Mouse (Mus musculus): ENCODE measurements around the gene Arpc3.

Arpc3 gene

DNA sequence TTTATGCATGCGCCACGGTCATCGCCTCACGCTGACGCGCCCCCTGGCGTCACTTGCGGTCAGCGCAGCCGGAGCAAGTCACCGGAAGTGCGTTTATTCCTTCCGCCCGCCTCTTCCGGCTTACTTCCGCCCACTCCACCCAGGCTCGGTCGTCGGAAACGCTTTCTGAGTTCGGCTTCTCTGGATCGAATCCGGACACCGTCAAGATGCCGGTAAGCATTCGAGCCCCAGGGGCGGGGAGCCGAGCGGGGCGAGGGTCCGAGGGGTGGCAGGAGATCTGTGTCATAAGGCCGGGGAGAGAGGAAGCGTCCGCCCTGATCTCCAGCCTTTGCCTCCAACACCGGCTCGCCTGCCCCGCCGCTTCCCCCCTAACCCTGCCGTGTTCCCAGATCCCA lies at the start of gene Arpc3:
Arpc3 (plus strand) TSS at position 93 of the 395 bp plus-strand sequence.
- DNase-seq = peak; percentile 91

DNA sequence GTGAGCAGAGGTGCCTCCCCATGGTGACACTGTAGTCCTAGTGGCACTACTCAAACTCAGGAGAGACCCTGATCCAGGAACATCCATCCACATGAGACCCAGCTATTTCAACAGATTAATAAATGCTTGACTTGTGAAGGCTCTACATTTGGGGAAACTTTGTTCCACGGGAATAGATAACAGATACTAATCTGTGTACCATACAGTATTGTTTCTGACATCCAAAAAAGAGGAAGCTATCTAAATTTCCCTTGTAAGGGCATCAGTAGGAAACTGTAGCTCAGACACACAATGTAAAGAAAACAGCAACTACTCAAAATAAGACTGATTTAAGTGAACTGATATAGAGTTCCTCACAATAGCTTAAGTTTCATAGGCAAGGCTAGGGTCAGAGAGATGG lies 48.8 kb upstream of the Arpc3 start:
- no peak for DNase-seq

DNA sequence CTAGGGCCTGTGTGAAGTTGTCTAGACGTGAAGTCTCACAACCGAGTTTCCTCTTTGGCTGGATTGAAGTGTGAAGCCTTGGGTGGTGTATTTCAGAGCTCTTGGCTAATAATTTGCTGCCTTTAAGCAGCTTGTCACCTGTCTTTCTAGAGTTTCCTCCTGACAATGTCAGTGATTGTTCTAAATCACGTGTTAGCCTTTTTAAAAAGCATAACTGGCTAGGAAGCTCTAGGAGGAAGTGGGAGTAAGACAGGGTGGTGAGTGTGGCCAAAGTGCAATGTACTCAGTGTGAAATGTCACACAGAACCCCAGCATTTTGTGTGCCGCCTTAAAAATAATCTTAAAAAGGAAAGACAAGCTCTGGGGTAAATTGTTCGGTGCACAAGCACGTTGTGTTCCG lies 47.9 kb upstream of the Arpc3 start:
- DNase-seq = peak; percentile 19

DNA sequence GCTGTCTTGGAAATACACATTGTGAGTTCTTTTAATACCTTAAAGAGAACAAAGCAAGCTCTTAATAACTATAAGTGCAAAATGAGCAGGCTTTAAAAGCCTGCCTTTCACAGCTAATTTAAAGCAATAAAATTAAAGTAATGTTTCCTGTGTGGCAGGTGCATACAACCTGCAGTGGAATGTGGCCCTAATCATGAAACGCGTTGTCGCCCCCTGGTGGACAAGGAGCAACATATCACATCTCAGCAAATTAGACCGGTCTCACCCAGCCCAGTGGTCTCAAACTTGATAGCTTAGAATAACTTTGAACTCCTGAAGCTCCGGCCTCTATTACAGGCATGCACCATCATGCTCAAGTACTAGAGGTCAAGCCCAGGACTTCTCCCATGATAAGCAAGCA lies 47.4 kb upstream of the Arpc3 start:
- peak; percentile 89 for DNase-seq

DNA sequence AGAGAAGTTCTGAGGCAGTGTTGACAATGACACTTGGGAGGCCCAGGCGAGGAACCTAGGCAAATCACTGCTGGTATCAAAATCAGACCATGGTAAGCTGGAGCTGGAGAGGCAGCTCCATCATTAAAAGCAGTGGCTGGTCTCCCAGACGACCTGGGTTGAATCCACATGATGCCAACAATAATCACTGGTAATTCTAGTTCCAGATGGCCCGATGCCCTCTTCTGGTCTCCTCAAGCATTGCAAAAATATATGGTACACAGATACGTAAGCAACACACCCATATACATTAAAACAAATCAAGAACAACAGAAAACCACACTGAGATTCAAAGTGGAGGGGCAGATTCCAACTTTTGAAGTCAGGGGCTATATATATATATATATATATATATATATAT lies 45.9 kb upstream of the Arpc3 start:
- no peak for DNase-seq

DNA sequence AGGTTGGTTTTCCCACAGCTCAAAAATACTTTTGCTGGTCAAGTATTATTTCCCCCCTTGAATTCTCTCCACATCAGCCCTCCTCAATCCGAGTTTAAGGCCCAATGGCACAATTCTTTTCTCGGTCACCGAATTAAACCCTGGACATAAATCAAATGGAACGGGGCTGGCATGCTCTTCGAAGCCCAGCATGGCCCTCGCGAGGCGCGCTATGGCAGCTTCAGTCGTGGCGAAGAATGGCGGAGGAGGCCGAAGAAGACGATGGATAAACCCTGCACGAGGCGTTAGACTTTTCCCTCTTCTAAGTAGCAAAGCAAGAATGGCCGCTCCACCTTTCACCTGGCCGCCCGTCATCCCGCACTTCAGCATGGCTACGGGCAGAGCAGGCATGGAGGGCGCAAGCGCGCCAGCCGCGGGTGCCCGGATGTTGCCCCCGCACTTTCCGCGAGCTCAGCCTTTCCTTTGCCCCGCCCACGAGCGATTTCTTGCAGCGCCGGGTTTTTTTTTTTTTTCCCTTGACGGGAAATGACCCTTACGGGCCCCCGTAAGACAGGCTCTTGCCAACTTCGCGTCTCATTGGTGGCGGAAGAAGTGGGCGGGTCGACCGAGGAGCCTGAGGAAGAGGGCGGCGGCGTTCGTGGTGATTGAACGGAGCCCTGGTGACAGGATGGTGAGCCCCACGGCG lies 37.7 kb upstream of the Arpc3 start, which contains the start of the genes Rad9b and Vps29:
Rad9b (minus strand) TSS at position 427 of the 685 bp plus-strand sequence.
Vps29 (plus strand) TSS at position 563 of the 685 bp plus-strand sequence.
- peak; percentile 98 for DNase-seq

DNA sequence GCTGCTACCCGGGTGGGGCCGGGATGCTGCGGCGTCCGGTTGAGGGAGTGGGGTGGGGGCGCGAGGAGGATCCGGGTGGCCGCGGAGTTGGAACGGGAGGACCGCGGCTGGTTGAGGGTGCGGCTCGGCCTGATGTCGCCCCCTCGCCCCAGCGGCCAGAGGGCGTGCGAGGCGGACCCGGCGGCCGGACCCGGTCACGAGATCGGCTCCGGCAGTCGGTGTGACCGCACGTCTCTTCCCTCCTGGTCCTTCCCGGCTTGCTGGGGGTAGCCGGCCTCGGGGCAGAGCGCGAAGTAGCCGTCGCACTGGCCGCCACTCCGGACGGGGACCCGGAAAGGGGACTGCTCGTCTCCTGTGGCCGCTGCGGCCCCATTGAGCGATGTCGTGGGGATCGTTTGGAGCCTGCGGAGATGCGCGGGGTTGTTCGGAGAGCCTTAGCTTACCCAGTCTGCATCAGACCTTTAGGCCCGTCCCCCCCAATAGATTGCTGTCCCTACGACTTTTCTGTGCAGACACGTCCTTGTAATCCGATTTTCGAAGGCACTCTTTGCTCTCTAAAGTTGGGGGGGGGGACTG lies 37.1 kb upstream of the Arpc3 start:
- no peak for DNase-seq

DNA sequence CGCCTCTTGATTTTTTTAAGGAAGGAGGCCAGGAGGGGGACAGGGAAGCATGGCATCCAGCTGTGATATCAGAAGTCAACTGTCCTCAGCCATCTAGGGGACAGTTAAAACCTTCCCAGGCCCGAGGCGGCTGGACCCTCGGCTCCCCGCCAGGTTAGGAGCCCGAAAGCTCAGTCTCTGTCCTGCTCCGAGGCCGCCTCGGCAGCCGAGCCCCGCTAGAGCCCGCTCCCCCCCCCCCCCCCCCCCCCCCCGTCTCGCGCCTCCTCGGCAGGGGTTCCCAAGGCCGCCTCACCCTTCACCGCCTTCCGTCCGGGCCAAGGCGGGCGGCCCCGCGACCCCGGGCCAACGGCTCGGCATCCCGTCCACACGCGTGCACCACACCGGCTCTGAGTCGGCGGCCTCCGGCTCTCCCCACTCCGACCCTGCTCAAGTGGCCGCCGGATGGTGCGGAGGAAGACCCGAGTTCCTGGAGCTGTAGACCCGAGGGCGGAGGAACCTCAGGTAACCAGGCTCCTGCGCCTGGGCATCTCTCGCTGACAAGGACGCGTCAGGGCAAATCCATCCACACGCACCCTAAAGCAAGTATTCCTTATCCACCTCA lies 20.0 kb upstream of the Arpc3 start, which contains the start of gene Gpn3:
Gpn3 (plus strand) TSS at position 286 of the 601 bp plus-strand sequence.
- DNase-seq = no peak

DNA sequence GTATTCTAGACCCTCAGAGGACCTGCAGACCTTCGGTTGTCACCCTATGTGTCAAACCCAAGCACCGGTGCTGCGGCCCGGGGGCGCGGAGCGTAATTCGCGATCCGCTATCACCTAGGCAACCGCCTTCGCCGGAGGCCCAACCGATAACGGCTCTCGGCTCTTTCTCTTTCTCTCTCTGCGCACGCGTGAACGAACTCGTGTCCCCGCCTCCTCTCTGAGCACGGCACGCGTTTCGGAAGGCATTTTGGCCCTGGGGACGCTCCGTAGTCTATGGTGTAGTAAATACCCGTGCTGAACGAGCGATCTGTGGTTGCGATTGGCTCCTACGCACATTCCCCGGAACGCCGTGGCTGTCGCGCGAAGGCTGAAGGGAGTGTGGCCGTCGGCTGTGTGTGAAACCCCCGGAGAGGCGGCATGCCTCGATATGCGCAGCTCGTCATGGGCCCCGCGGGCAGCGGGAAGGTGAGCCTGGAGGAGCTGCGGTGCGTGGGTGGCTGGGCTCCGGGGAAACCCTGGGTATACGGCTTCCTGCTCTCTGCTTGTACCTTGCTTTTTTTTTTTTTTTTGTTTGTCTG lies 19.4 kb upstream of the Arpc3 start, which contains the start of gene Fam216a:
Fam216a (minus strand) TSS at position 173 of the 578 bp plus-strand sequence.
- DNase-seq = peak; percentile 100

DNA sequence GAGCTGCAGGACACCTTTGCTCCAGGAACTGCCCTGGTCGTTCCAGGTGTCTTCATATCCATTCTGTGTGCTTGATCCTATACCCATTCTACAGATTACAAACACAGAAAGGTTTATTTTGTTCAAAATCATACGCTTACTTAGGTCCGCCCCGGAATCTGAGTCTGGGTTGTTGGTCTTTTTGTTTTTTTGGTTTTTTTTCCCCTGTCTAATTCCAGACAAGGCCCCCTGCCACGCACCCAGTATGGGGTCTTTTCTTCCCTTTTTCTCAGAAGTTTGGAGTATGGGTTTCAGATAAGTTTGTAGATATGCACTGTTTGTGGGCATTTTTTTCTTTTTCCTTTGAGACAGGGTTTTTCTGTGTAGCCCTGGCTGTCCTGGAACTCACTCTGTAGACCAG lies 18.8 kb upstream of the Arpc3 start:
- DNase-seq = no peak

DNA sequence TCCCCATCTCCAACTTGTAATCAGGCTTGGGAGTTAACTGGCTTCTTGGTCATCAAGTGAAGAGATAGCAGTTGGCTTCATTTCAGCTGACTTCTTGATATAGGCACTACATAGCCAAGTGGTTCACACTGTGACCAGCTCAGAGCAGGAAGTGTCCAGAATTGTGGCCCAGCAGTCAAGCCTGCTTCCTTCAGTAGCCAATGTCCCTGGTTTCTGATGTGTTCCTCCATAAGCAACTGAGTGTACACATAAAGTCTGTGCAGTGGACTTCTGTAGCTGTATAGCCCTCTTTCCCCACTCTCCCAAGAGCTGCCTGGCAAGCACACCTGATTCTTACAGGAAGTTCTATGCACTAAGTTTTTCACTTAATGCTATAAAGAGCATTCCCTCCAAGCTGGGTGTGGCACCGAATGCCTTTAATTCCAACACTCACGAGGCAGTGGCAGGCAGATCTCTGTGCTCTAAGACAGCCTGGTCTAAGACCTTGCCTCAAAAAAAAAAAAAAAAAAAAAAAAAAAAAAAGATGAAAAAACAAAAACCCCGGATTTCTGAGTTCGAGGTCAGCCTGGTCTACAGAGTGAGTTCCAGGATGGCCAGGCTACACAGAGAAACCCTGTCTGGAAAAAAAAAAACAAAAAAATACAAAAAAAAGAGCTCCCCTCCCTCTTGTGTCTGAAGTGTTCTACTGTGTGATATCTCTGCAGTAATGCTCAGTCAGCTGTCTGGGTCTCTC lies 14.4 kb upstream of the Arpc3 start:
- no peak for DNase-seq

DNA sequence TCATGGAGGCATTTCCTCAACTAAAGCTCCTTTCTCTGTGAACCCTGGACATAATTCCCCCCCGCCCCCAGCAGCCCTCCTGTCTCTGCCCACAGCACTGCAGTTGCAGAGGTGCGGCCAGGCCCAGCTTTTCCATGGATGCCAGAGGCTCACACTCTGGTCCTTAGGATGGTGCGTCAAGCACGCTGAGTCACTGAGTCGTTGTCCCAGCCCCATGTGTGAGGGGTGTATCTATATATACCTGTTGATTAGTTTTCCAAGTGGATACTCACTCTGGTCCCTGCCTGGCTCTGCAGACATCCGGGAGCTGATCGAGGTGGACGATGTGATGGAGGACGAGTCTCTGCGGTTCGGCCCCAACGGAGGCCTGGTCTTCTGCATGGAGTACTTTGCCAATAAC lies 13.5 kb upstream of the Arpc3 start:
- no peak for DNase-seq

DNA sequence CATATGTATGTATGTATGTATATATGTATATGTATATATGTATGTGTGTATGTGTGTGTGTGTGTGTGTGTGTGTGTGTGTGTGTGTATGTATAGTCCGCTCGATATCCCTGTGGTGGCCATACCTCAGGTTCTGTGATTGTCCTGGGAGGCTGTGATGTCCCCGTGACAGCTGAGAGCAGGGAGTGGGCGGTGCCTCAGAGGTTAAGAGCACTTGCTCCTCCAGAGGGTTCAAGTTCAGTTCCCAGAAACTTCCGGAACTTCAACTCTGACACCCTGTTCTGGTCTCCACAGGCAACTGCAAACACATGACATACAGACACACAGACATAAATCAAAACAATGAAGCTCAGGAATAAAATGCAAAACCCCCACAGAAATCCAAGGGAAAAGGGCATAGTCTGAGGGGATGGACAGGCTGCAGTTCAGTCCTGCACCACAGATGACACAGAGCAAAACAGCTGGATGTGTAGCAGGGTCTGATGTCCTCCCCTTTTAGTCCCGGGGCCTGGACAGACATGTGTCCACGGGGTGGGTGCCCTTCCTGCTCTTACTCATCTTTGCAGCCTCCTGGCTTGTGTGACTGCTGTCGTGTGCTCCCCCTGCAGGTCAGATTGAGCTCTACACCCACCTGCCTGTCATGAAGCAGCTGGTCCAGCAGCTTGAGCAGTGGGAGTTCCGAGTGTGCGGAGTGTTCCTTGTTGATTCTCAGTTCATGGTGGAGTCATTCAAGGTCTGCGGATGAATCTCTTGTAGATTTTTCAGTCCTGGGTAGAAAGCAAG lies 12.1 kb upstream of the Arpc3 start:
- peak; percentile 75 for DNase-seq

DNA sequence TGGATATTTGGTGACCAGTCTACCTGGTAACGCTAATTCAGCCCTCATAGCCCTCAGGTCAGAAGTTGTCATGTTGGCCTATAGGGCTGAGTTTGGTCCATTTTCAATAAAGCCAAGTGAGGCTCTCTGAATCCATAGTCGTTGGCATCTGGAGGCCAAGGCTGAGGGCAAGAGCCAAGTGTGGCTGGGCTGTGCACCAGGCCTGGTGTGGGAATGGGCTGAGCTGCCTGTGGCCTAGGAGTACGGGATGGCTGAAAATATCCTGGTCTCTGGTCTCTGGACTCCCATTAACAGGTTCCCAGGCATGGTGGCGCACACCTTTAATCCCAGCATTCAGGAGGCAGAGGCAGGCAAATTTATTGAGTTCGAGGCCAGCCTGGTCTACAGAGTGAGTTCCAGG lies 1.7 kb upstream of the Arpc3 start:
- DNase-seq = no peak

DNA sequence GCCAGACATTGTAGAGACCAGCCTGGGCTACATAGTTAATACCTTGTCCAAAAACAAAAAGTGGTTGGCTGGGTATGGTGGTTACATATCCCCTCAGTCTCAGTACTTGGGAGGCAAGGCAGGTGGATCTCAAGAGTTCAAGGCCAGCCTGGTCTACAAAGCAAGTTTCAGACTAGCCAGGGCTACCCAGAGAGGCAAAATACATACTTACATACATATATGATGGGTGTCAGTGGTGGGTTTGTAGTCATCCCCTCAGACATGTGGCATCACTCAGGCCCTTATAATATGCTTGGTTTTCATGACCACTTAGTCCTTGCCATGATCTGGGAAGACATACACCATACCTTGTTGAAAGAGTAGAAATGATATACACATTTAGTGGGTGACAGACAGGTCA lies 1.0 kb upstream of the Arpc3 start:
- no peak for DNase-seq

DNA sequence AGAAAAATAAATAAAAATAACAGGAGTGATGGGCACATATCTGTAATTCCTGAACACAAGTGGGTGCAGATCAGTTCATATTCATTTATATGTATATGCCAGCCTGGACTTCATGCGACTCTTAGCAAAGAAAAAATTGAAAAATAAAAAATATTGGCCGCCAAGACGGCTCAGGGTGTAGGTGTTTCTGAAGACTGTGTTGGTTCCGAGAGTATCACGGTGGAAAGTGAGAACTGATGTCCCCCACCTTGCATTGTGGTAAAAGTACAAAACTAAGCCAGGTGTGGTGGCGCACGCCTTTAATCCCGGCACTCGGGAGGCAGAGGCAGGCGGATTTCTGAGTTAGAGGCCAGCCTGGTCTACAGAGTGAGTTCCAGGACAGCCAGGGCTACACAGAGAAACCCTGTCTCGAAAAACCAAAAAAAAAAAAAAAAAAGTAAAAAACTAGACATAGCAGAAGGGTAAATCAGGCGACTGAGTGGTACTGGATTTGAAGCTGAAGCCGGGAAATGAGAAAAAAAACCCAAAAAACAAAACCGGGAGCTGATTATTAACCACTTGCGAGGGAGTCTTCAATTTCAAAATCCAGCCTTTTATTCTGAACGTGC lies 396 bp upstream of the Arpc3 start:
- DNase-seq = no peak

DNA sequence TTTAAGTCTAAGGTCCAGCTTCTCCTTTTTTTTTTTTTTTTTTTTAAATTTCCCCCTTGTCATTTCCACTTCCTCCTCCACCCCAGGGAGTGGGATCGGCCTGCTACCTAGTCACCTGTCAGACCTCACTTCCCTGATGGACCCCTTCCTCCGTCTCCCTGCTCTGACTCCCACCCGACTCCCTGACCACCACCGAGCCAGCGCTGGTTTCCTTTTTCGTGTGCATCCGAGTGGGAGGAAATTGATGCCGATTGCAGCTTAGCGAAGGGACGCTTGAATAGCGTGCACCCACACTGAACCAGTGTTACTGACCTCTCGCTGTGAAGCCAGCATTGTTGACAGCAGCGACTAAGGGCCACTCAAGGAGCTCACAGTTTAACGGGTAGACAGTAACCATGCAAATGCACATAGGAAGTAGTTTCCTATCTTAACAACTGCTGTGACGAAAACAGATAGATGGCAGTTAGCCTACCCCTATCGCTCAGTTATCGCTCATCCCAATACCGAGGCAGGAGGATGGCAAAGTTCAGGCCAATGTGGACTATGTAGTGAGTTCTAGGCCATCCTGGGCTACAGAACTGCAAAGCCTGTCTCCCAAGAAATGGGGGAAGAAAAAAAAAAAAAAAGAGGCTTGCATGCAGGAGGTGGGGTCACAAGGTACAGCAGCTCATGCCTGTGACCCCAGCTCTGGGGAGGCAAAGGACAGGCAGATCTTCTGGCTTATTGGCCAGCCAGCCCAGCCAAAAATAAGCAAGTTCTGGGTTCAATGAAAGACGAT lies 738 bp downstream of the Arpc3 start:
- peak; percentile 29 for DNase-seq

DNA sequence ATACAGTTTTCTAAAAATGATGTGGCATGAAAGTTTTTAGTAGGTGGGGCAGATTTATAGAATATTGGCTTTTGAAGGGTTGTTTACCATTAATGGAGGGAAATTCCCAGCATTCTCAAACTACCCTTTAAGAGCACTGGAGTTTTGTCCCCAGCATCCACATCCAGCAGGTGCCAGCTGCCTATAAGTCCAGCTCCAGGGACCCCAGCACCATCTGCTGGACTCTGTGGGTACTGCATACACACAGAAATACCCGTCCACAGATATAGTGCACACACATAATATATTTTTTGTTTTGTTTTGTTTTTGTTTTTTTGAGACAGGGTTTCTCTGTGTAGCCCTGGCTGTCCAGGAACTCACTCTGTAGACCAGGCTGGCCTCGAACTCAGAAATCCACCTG lies 2.2 kb downstream of the Arpc3 start:
- DNase-seq = peak; percentile 85

DNA sequence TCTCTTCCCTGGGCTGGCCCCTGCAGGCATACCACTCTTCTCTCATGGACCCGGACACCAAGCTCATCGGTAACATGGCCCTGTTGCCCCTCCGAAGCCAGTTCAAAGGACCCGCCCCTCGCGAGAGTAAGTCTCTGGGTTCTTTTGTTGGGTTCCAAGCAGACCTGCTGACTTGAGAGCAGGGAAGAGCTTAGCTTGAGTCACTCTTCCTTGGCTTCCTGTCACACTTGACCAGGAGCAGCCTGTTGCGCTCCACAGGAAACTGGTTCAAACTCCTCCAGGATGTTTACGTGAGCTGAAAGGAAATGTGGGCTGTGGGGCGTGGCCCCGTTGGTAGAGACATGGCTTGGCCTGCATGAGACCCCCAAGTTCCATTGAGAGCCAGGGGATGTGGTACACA lies 5.1 kb downstream of the Arpc3 start:
- DNase-seq = peak; percentile 32

DNA sequence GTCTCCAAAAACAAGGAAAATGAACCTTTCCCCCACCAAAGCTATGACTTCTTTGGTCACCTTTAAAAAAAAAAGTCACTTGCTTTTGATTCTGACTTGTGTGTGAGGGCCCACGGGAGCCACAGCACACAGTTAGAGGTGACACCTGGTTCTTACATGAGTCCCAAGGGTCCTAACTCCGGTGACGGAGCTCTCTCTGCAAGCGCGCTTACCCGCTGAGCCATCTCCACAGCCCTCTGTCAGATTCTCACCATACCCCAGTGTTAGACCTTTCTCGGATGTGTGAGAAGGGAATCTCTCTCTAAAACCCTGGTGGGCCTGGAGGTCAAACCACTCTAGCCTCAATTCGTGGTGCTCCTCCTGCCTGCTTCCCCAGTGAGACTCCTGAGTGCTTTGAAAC lies 5.8 kb downstream of the Arpc3 start:
- DNase-seq = no peak

DNA sequence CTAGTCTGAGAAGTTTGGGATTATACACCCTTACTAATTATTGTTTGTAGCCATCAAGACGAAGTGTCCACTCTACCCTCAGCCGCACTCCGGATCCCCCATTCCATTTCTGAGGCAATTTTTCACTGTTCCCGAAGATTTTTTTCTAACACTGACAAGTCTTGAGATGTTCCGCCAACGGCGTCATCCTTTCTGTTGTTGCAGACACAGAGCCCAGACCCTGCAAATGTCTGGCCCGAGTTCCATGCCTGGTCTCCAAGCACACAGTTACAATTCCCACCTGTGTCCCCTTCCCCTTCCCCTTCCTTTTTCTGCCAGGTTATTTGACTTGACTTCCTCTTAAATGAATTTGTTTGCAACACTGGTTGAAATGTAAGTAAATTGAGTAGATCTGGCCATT lies 8.2 kb downstream of the Arpc3 start:
- no peak for DNase-seq
